Mouse (Mus musculus) megakaryocyte-erythroid progenitor cell, adult 5 weeks (primary cell): ENCODE data around the gene Syt5. TPM values are rescaled to one million over a fixed set of nuclear protein-coding genes. Genes with fewer than 3 reads are reported as not detected.

ENCODE experiments used
- polyA plus RNA-seq: library from polyadenylated mRNA; stranded (reverse); fragments of >175 nt; gene quantifications from 2 replicates; pipeline ENCODE4 v1.2.3, GENCODE M21; 2012

The Syt5 gene
- polyA plus RNA-seq = 0.51 and 0.83 TPM in 2 replicates

DNA sequence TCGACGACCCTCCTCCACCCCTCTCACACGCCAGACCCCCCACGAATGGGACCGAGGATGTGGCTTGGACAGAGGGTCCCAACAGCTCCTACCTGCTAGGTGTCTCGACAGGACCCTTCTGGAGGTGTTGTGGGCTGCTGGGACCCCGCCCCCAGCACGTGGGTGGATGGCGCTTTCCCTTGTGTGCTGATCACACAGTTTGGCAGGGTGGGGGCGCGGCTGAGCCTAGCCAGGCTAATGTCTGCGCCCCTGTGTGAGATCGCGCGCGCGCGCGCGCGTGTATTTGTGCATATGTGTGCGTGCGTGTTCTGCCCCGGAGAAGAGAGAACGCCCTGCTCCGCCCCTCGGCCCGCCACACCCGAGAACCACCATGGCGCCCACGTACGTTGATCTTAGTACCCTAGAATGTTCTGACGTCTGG, at the start of gene Syt5:
Gene Syt5 (minus strand): TSS at position 321 of the 421 bp plus-strand sequence.

DNA sequence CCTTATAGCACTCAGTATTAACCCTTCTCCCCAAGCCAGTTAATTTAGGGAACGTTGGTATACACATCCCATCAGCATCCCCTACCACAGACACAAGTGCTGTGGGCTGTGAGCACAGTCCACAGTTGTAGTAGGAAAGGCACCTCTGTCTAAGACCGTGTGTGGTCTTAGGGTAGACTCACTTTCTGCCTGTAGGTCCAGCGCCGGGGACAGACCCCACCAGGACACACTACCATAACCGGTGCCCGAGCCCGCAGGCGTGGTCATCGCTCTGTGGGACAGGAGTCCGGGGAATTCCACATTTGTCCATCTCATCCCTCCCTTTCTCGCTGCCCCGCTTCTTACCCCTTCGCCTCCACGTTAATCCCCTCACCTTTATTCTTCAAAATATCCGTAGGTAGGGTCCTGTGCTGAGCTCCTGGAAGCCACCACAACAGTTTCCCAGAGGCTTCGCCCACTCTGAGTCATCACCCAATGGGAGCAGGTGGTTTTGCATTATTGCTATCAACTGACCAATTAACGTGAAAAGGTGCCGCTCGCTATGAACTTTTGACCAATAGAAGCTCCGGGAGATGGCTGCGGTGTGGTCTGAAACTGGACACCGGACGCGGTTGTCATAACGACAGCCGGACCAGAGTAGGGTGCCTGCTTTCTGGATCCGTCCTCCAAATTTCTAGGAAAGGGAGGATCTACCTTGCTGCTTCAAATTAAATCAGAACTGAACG, 15.2 kb downstream of the Syt5 start, which contains the start of gene Dnaaf3:
Gene Dnaaf3 (minus strand): TSS at position 449 of the 725 bp plus-strand sequence.

DNA sequence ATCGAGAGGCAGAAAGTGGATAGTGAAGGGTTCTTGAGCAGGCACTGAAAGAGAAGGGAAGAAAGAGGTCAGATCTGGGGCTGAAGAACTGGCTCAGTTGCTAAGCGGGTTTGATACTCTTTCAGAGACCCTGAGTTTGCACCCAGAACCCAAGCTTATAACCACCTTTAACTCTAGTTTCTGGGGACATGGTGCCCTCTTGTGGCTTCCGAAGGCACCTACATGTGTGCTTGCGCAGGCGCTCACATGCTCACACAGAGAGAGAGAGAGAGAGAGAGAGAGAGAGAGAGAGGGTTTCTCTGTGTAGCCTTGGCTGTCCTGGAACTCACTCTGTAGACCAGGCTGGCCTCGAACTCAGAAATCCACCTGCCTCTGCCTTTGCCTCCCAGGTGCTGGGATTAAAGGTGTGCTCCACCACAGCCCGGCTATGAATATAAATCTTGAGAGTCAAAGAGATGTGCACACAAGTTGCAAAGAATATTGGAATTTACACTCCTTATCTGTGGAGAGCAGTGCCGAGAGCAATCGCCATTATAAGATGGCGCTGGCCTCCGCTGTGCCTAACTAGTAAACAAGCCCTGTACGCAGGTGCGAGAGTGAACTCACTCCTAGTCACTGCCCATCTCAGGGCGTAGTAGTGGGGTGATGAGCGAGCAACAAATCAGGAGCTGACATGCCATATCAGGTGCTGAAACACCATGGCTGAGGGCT, 23.0 kb downstream of the Syt5 start, which contains the start of gene Tnni3:
Gene Tnni3 (minus strand): TSS at position 18 of the 711 bp plus-strand sequence.

DNA sequence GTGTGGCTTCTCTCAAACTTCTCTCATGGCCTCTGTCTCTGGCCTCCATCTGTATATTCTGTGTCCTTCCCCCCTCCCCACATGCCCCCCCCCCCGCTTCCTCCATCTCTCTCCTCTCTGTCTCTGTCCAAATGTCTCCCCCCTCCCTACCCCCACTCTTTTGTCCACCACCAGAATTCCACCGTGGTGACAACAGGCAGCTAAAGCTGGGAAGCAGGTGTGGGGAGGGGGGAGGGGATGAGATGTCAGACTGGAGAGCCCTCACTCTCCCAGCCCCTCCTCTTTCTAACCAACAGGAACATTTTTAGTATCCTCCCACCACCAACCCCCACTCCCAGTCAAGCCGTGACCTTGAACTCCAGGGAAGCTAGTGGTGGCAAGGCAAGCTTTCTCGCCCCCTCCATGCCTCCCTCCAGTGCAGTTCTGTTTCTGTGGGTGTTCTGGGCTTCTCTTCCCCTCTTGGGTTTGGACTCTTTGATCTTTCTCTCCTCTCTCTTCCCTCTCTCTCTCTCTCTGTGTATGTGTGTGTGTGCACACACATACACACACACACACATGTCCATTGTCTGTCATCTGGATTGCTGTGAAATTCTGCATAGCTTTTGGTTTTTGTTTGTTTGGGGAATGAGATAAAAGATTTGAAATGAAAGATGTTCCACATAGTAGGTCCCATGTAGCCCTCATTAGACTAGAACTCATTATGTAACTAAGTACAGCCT, 30.9 kb downstream of the Syt5 start, which contains the start of gene Tnnt1:
Gene Tnnt1 (minus strand): TSS at position 51 of the 719 bp plus-strand sequence.

DNA sequence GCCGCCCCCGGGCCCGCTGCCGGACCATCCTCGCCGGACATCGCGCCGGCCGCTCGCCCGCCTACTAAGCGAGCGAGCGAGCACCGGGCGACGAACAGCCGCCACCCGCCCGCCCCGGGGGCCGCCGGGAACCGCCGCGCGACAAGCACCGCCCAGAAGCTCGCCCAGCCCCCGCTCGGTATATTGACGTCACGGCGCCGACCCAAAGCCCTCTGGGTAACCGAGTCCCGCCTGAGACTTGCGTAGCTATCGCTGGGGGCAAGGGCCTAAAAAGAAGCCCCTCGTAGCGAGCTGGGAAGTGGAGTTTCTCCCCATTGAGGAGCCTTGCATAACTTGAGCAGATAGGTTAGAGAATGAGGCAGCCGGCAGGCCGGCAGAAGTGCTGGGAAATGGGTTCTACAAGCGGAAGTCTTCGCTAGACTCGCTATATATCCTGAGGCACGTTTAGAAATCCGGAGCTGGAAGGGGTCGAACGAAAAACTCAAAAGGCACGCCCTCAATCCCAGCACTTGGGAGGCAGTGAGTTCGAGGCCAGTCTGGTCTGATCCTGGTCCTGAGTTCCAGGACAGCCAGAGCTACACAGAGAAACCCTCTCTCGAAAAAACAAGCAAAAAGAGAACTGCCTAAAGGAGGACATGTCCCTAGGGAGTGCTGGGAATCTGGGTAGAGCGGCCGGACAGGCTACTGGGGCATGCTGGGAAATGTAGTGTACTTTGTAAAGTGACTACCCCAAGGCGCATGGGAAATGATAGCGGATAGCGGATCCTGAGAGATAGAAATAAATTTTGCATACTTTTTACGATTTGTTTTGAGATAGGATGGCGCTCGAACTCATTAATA, 45.6 kb downstream of the Syt5 start, which contains the start of gene Ppp1r12c:
Gene Ppp1r12c (minus strand): TSS at position 123 of the 840 bp plus-strand sequence.

Other genes with a start within 250 kb of the Syt5 start
- gene Ncr1, start 209.8 kb downstream of the Syt5 start, polyA plus RNA-seq = 0.10 TPM in 1 of 2 replicates, not detected in the other
- not detected in 2 replicates for gene Gp6, start 149.8 kb downstream of the Syt5 start, polyA plus RNA-seq
- 3.8 and 6.0 TPM in 2 replicates for gene Rdh13, start 101.9 kb downstream of the Syt5 start, polyA plus RNA-seq
- gene Eps8l1, start 86.9 kb downstream of the Syt5 start, polyA plus RNA-seq = 11.9 and 14.4 TPM in 2 replicates
- 216 and 316 TPM in 2 replicates for gene Ppp1r12c, start 45.9 kb downstream of the Syt5 start, polyA plus RNA-seq
- 11.7 and 17.0 TPM in 2 replicates for gene Tnnt1, start 31.2 kb downstream of the Syt5 start, polyA plus RNA-seq
- 4.9 and 6.1 TPM in 2 replicates for gene Tnni3, start 23.3 kb downstream of the Syt5 start, polyA plus RNA-seq
- 12.8 and 13.5 TPM in 2 replicates for gene Dnaaf3, start 15.1 kb downstream of the Syt5 start, polyA plus RNA-seq
- 0.21 TPM in 1 of 2 replicates, not detected in the other for gene Ptprh, start 56.5 kb upstream of the Syt5 start, polyA plus RNA-seq
- 8.7 and 11.0 TPM in 2 replicates for gene Tmem86b, start 83.9 kb upstream of the Syt5 start, polyA plus RNA-seq
- gene Ppp6r1, start 111.5 kb upstream of the Syt5 start, polyA plus RNA-seq = 283 and 305 TPM in 2 replicates
- gene Hspbp1, start 137.5 kb upstream of the Syt5 start, polyA plus RNA-seq = 124 and 128 TPM in 2 replicates
- gene Brsk1, start 143.1 kb upstream of the Syt5 start, polyA plus RNA-seq = 0.13 and 0.35 TPM in 2 replicates
- gene Tmem150b, start 177.7 kb upstream of the Syt5 start, polyA plus RNA-seq = 2.6 and 3.2 TPM in 2 replicates
- gene Kmt5c, start 192.6 kb upstream of the Syt5 start, polyA plus RNA-seq = 312 and 341 TPM in 2 replicates
- gene Cox6b2, start 205.6 kb upstream of the Syt5 start, polyA plus RNA-seq = 64.2 and 92.5 TPM in 2 replicates
- not detected in 2 replicates for gene Fam71e2, start 223.8 kb upstream of the Syt5 start, polyA plus RNA-seq
- gene Il11, start 235.3 kb upstream of the Syt5 start, polyA plus RNA-seq = 0.10 and 1.1 TPM in 2 replicates
- gene Tmem190, start 235.4 kb upstream of the Syt5 start, polyA plus RNA-seq = not detected in 2 replicates
- 57.5 and 58.8 TPM in 2 replicates for gene Tmem238, start 242.1 kb upstream of the Syt5 start, polyA plus RNA-seq
- gene Rpl28, start 245.3 kb upstream of the Syt5 start, polyA plus RNA-seq = 10,504 and 11,093 TPM in 2 replicates